Comparison of ENCODE assay signal across 10 mouse cellular contexts in the genomic region with DNA sequence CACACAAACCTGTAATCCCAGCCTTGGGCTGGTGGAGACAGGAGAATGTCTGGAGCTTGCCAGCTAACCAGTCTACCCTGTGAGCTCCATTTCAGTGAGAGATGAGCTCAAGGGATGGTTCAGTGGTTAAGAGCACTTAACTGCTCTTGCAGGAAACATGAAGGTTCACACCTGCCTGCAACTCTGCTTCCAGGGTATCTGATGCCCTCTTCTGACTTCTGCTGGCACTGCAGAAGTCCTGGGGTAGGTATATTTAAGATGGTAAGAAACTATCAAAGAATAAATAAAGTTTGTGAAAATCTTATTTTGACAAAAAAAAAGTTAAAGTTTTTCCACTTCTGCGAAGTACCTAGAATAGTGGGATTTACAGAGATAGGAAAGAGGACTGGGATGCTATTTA. TPM values are rescaled to one million over a fixed set of nuclear protein-coding genes. Genes with fewer than 3 reads are reported as not detected.
DNase-seq lines count a peak whose midpoint lies in the region; ATAC-seq and TF ChIP-seq lines count a peak whose summit lies in the region.
"Had no signal": no experiment of that assay in that cellular context is flagged by ENCODE, and none has a peak within 500 bp of the region (broad histone marks: within the 10 kb centered on the region; RNA-seq: fewer than 3 reads in every experiment).

No protein-coding gene starts in this region.

- H3K79me2 ChIP-seq in CH12.LX (replicated peaks; ENCODE audit: control insufficient read depth, extremely low read depth, insufficient read depth, poor library complexity, severe bottlenecking): no peaks in the 10 kb centered on the region

- H3K4me1 ChIP-seq in kidney, postnatal 0 days (replicated peaks; ENCODE audit: insufficient read depth, low read length): no peaks in the 10 kb centered on the region
- H3K4me1 ChIP-seq in CH12.LX (ENCODE audit: control insufficient read depth in 1 of 2, insufficient read depth in 2 of 2): peaks cover 0 to 3% of the 10 kb centered on the region in 2 experiments; a peak in 1 of 4 replicates
- H3K4me1 ChIP-seq in bone marrow, adult 2 months (ENCODE audit: control insufficient read depth, insufficient read depth, low read length): peaks cover 2% of the 10 kb centered on the region; the same call in 1 of the 2 replicates
- H3K4me1 ChIP-seq in neural tube, embryonic 14.5 days (ENCODE audit: control insufficient read depth, insufficient read depth, low read length): no peaks in the 10 kb centered on the region

- TF ChIP-seq POLR2A in CH12.LX (IDR thresholded peaks at IDR 0.05; ENCODE audit: low read depth, low read length): no peak
- TF ChIP-seq POLR2A in bone marrow, adult 2 months (IDR thresholded peaks at IDR 0.05; ENCODE audit: borderline replicate concordance, control insufficient read depth, low read depth, low read length): no peak

- TF ChIP-seq RAD21 in CH12.LX (IDR thresholded peaks at IDR 0.05; ENCODE audit: low read depth, low read length): peak; percentile 31; the same call in 1 of the 2 replicates

- intact Hi-C loops in heart, postnatal 25 days (cut with DNase I): loop anchor here (5.0 kb wide), 1 partner anchor 313 kb away; no protein-coding TSS in a partner anchor

- no peak for TF ChIP-seq EP300 in CH12.LX (IDR thresholded peaks at IDR 0.05; ENCODE audit: low read length)

- H3K4me2 ChIP-seq in kidney, postnatal 0 days (ENCODE audit: low read length): no peak overlapping the region
- no peak overlapping the region for H3K4me2 ChIP-seq in CH12.LX (ENCODE audit: insufficient read depth, low read depth, poor library complexity, severe bottlenecking)
- no peak overlapping the region for H3K4me2 ChIP-seq in neural tube, embryonic 14.5 days (ENCODE audit: low read depth, low read length)
- H3K4me2 ChIP-seq: liver, embryonic 15.5 days had no signal

- H3K4me3 ChIP-seq in kidney, postnatal 0 days (replicated peaks; ENCODE audit: low read depth, low read length): no peak overlapping the region
- no peak overlapping the region for H3K4me3 ChIP-seq in CH12.LX (replicated peaks in 1 of 3; ENCODE audit: low read depth in 2 of 3, low read length in 2 of 3, poor library complexity in 1 of 3)
- no peak overlapping the region for H3K4me3 ChIP-seq in bone marrow, adult 2 months (replicated peaks; ENCODE audit: control insufficient read depth, low read depth, low read length)
- H3K4me3 ChIP-seq in neural tube, embryonic 14.5 days (ENCODE audit: low read depth, low read length): no peak overlapping the region
- H3K4me3 ChIP-seq: liver, embryonic 15.5 days had no signal

- ATAC-seq in kidney, postnatal 0 days (replicated peaks; ENCODE audit: low FRiP score, low read depth): 0 out of 2 replicates have a peak, but pooled peaks have one; percentile 27
- peak; percentile 6; the same call in 1 of the 2 replicates for ATAC-seq in neural tube, embryonic 14.5 days (ENCODE audit: low read depth)

- DNase-seq in kidney, postnatal 0 days (ENCODE audit: low spot score): peak; percentile 28
- no peak for DNase-seq in kidney, adult 11 months
- peak; percentile 29 for DNase-seq in CH12.LX (ENCODE audit: extremely low read depth)
- no peak for DNase-seq in ovary, postnatal 36 days (ENCODE audit: low spot score)
- no peak for DNase-seq in embryo, embryonic 11 days
- DNase-seq in heart, postnatal 25 days (ENCODE audit: low spot score): no peak

- H3K27ac ChIP-seq in kidney, postnatal 0 days: no peak overlapping the region
- no peak overlapping the region for H3K27ac ChIP-seq in CH12.LX (ENCODE audit: insufficient read depth, low read depth)
- H3K27ac ChIP-seq in bone marrow, adult 2 months (ENCODE audit: control insufficient read depth, insufficient read depth, low read depth, low read length, poor library complexity): no peak overlapping the region
- no peak overlapping the region for H3K27ac ChIP-seq in neural tube, embryonic 14.5 days (ENCODE audit: low read depth, low read length)
- H3K27ac ChIP-seq: liver, embryonic 15.5 days had no signal

- TF ChIP-seq CTCF in kidney, postnatal 0 days (IDR thresholded peaks at IDR 0.05; ENCODE audit: low read depth): peak; percentile 39; the same call in 1 of the 2 replicates
- TF ChIP-seq CTCF in CH12.LX (conservative IDR thresholded peaks at IDR 0.05 in 1 of 2, IDR thresholded peaks at IDR 0.05 in 1 of 2; ENCODE audit: low read depth in 2 of 2, low read length in 2 of 2): peak in 1 of 2 experiments; percentile 54; a peak in 2 of 4 replicates
- TF ChIP-seq CTCF in bone marrow, adult 2 months (IDR thresholded peaks at IDR 0.05; ENCODE audit: control insufficient read depth, insufficient read depth, low read length): 0 out of 2 replicates have a peak, but pooled peaks have one; percentile 29

- 31% methylated on average over 1 of the region's 1 CpGs for WGBS in kidney, postnatal 0 days
- 60% methylated on average over 1 of the region's 1 CpGs for WGBS in bone marrow, adult 2 months
- WGBS in neural tube, embryonic 14.5 days: 58% methylated on average over 1 of the region's 1 CpGs

- 0 out of 2 replicates have a peak, but pooled peaks cover 6% of the 10 kb centered on the region for H3K36me3 ChIP-seq in kidney, postnatal 0 days (ENCODE audit: insufficient read depth, low read length)
- H3K36me3 ChIP-seq in CH12.LX (replicated peaks in 1 of 2; ENCODE audit: control insufficient read depth in 1 of 2, insufficient read depth in 1 of 2, low read length in 1 of 2): peaks cover 16 to 33% of the 10 kb centered on the region in 2 experiments
- peaks cover 11% of the 10 kb centered on the region; the same call in 1 of the 2 replicates for H3K36me3 ChIP-seq in neural tube, embryonic 14.5 days (ENCODE audit: control insufficient read depth, insufficient read depth, low read length)

- no peak overlapping the region for H3K9ac ChIP-seq in kidney, postnatal 0 days (ENCODE audit: low read depth, low read length)
- no peak overlapping the region for H3K9ac ChIP-seq in CH12.LX (ENCODE audit: insufficient read depth, low read depth)
- H3K9ac ChIP-seq in neural tube, embryonic 14.5 days (replicated peaks; ENCODE audit: low read depth, low read length): no peak overlapping the region
- H3K9ac ChIP-seq: liver, embryonic 15.5 days had no signal

- in situ Hi-C loops in CH12.LX (cut with MboI; ENCODE audit: low pct_ligation_motif_present, low pct_unique_long_range_greater_than_20kb, low sequenced_read_pairs): loop anchor here (10.0 kb wide), 2 partner anchors 60 to 160 kb away; a partner anchor contains a TSS

- H3K9me3 ChIP-seq in kidney, postnatal 0 days (replicated peaks; ENCODE audit: low read length): no peaks in the 10 kb centered on the region
- H3K9me3 ChIP-seq in CH12.LX (replicated peaks; ENCODE audit: low read length): no peaks in the 10 kb centered on the region
- H3K9me3 ChIP-seq in neural tube, embryonic 14.5 days (ENCODE audit: control insufficient read depth, low read length): no peaks in the 10 kb centered on the region
- H3K9me3 ChIP-seq: liver, embryonic 15.5 days had no signal

- H3K27me3 ChIP-seq in kidney, postnatal 0 days (ENCODE audit: insufficient read depth, low read length): no peaks in the 10 kb centered on the region
- no peaks in the 10 kb centered on the region for H3K27me3 ChIP-seq in CH12.LX (replicated peaks)
- H3K27me3 ChIP-seq in neural tube, embryonic 14.5 days (ENCODE audit: control insufficient read depth, insufficient read depth, low read length): no peaks in the 10 kb centered on the region
- H3K27me3 ChIP-seq: liver, embryonic 15.5 days had no signal

- dilution Hi-C loops in CH12.LX (cut with MboI; ENCODE audit: extremely low pct_ligation_motif_present, extremely low pct_unique_long_range_greater_than_20kb, low sequenced_read_pairs): no loop called here

TF ChIP-seq in CH12.LX, 34 proteins besides CTCF, POLR2A, EP300 and RAD21:
- TF ChIP-seq MAX (IDR thresholded peaks at IDR 0.05; ENCODE audit: low read length) (no peak), ELF1 (IDR thresholded peaks at IDR 0.05; ENCODE audit: low read depth, low read length) (no peak), SMC3 (IDR thresholded peaks at IDR 0.05; ENCODE audit: low read depth, low read length) (peak; percentile 39)

RNA-seq across cellular contexts. Expression of a gene that starts 6.9 kb away (rescaled TPM):
- 0.56 and 0.80 TPM in 2 replicates for polyA plus RNA-seq in kidney, postnatal 0 days (2015; fragmentation: Nextera tagmentation; extraction: Ambion mirVana)
- total RNA-seq in CH12.LX (2012; rRNA removed) (5.9 and 7.2 TPM in 2 replicates), CH12.LX (2014; rRNA removed) (4.3 TPM in 2 replicates)
- polyA plus RNA-seq in CH12.LX (2012; ENCODE audit: insufficient read length, low read depth): 9.1 and 10.6 TPM in 2 replicates
- polyA plus RNA-seq in bone marrow, adult 2 months (2011; ENCODE audit: insufficient read depth, insufficient read length, low replicate concordance, missing spikeins): 36.2 and 42.5 TPM in 2 replicates
- polyA plus RNA-seq in neural tube, embryonic 14.5 days (2014; fragmentation: Nextera tagmentation; extraction: Ambion mirVana): 3.3 and 3.4 TPM in 2 replicates
- 1 to 10 TPM; 4.9 to 6.4 TPM for total RNA-seq in heart, postnatal 25 days (2021)

RNA-seq across cellular contexts. Expression of a gene that starts 20.5 kb away (rescaled TPM):
- 0.13 and 0.31 TPM in 2 replicates for polyA plus RNA-seq in kidney, postnatal 0 days (2015; fragmentation: Nextera tagmentation; extraction: Ambion mirVana)
- not detected in 2 replicates for total RNA-seq in CH12.LX (2012; rRNA removed)
- total RNA-seq in CH12.LX (2014; rRNA removed): not detected in 2 replicates
- polyA plus RNA-seq in CH12.LX (2012; ENCODE audit: insufficient read length, low read depth): not detected in 2 replicates
- polyA plus RNA-seq in bone marrow, adult 2 months (2011; ENCODE audit: insufficient read depth, insufficient read length, low replicate concordance, missing spikeins): not detected in 2 replicates
- 0.20 and 0.22 TPM in 2 replicates for polyA plus RNA-seq in neural tube, embryonic 14.5 days (2014; fragmentation: Nextera tagmentation; extraction: Ambion mirVana)
- not detected for total RNA-seq in heart, postnatal 25 days (2021)
- total RNA-seq: heart, adult 18-20 months had no signal
- polyA plus RNA-seq: liver, embryonic 15.5 days had no signal

RNA-seq across cellular contexts. Expression of a gene that starts 34.5 kb away (rescaled TPM):
- 4.8 and 5.1 TPM in 2 replicates for polyA plus RNA-seq in kidney, postnatal 0 days (2015; fragmentation: Nextera tagmentation; extraction: Ambion mirVana)
- 85.6 and 91.2 TPM in 2 replicates for total RNA-seq in CH12.LX (2012; rRNA removed)
- 53.0 and 59.2 TPM in 2 replicates for total RNA-seq in CH12.LX (2014; rRNA removed)
- polyA plus RNA-seq in CH12.LX (2012; ENCODE audit: insufficient read length, low read depth): 108 and 118 TPM in 2 replicates
- polyA plus RNA-seq in bone marrow, adult 2 months (2011; ENCODE audit: insufficient read depth, insufficient read length, low replicate concordance, missing spikeins): 53.3 and 89.0 TPM in 2 replicates
- 6.1 and 10.9 TPM in 2 replicates for polyA plus RNA-seq in neural tube, embryonic 14.5 days (2014; fragmentation: Nextera tagmentation; extraction: Ambion mirVana)
- 10 to 100 TPM; 74.9 to 76.3 TPM for total RNA-seq in heart, postnatal 25 days (2021)

Comparison
In these comparisons a context has a peak if more than half of its experiments do, and no peak if none do; other contexts are left out.
1. DNase-seq: peak in kidney, postnatal 0 days (single experiment) and CH12.LX (single experiment); none in kidney, adult 11 months (single experiment), ovary, postnatal 36 days (single experiment), embryo, embryonic 11 days (single experiment) and heart, postnatal 25 days (single experiment).